Mouse (Mus musculus) CH12.LX (cell line): ENCODE results near the gene Chst13.

Source experiments
- CTCF ChIP-seq, 2 experiments: IDR thresholded peaks in 1 of 2; conservative IDR thresholded peaks in 1 of 2; 2 replicates each; pipeline ENCODE4 v1.5.1; 2011 to 2012; ENCODE audit warnings: low read depth in 2 of 2, low read length in 2 of 2, improper control_type of control experiment in 1 of 2, inconsistent platforms in 1 of 2, mild to moderate bottlenecking in 1 of 2, moderate library complexity in 1 of 2
- E2F4 ChIP-seq: IDR thresholded peaks from 2 replicates; pipeline ENCODE4 v1.6.1; 2011; ENCODE audit warnings: low read depth, low read length, improper control_type of control experiment; ENCODE audit not compliant: insufficient replicate concordance
- EP300 ChIP-seq: IDR thresholded peaks from 2 replicates; pipeline ENCODE4 v1.6.1; 2011; ENCODE audit warnings: low read length, improper control_type of control experiment
- JUN ChIP-seq: IDR thresholded peaks from 2 replicates; pipeline ENCODE4 v1.6.1; 2011; ENCODE audit warnings: low read depth, mild to moderate bottlenecking, low read length, improper control_type of control experiment, moderate library complexity; ENCODE audit not compliant: insufficient read depth
- JUND ChIP-seq: conservative IDR thresholded peaks from 2 replicates; pipeline ENCODE4 v1.6.1; 2011; ENCODE audit warnings: low read depth, low read length, improper control_type of control experiment
- MAX ChIP-seq: IDR thresholded peaks from 2 replicates; pipeline ENCODE4 v1.6.1; 2011; ENCODE audit warnings: low read length, improper control_type of control experiment
- POLR2A ChIP-seq: IDR thresholded peaks from 2 replicates; pipeline ENCODE4 v1.6.1; 2011; ENCODE audit warnings: low read depth, mild to moderate bottlenecking, improper control_type of control experiment, low read length
- USF1 ChIP-seq: IDR thresholded peaks from 2 replicates; pipeline ENCODE4 v1.6.1; 2014; ENCODE audit warnings: low read depth, mild to moderate bottlenecking, inconsistent platforms, low read length, improper control_type of control experiment

- TF ChIP-seq JUND (no peak), EP300 (no peak), CTCF (conservative IDR thresholded peaks at IDR 0.05 in 1 of 2, IDR thresholded peaks at IDR 0.05 in 1 of 2; ENCODE audit: low read depth in 2 of 2, low read length in 2 of 2) (no peak), MAX (no peak), JUN (no peak), POLR2A (no peak), E2F4 (no peak), USF1 (no peak)
Measured at GRCm38 (mm10) chr6:90320429-90320828, 4.6 kb downstream of the Chst13 start.
